Mouse (Mus musculus) kidney, adult 2 months (tissue): ENCODE data around the gene Ghitm.

ENCODE experiments used
- CTCF ChIP-seq: fragments of 200-500 bp; conservative IDR thresholded peaks from 2 replicates; pipeline ENCODE4 v1.5.1; 2011; ENCODE audit warnings: low read depth, mild to moderate bottlenecking, control low read depth, low read length, moderate library complexity, mixed read lengths; ENCODE audit not compliant: insufficient read depth, insufficient read length
- POLR2A ChIP-seq: fragments of 200-500 bp; IDR thresholded peaks from one replicate; pipeline ENCODE4 v1.6.1; 2011; ENCODE audit warnings: low read depth, low read length, control low read depth

DNA sequence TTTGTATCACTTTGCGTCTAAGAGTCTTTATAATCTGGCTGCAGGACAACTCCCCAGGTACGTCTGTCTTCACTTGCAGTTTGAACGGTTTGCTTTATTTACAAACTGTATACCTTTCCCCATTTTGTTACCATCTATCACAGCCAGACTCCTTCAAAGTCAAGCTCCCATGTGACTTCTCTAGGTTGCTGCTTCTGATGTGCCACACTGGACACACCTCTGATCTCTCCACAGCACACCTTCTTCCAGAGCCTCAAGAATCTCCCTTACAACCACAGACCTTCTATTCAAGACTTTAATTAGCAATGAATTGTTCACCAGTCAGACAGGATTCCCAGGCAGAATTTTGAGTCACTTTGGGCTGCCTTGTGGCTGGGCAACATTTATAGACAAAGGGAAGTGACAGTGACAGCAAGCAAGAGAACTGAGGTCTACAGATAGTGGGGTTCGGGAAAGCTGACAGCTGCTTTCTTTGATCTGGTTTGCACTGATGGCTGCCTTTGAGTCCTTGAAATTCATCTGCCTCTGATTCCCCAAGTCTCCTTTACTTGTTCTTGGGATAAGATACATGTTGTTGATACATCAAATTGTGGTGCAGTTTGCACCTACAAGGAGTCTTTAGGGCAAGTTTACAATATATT is 29.4 kb upstream of the Ghitm start:
- no peak for TF ChIP-seq CTCF
- no peak for TF ChIP-seq POLR2A
